Mouse (Mus musculus): ENCODE data around the gene Olfr424. TPM values are rescaled to one million over a fixed set of nuclear protein-coding genes. Genes with fewer than 3 reads are reported as not detected.

The Olfr424 gene
- polyA plus RNA-seq (2015; fragmentation: Nextera tagmentation; extraction: Ambion mirVana): not detected in 2 replicates

- H3K27me3 ChIP-seq (replicated peaks): no peaks in the 10 kb centered on the region
- no peak within 1 kb of the TSS for H3K27ac ChIP-seq
- H3K9ac ChIP-seq: no peak within 1 kb of the TSS
- H3K4me3 ChIP-seq: no peak within 1 kb of the TSS
- no peaks in the 10 kb centered on the region for H3K4me1 ChIP-seq
- no peaks in the 10 kb centered on the region for H3K36me3 ChIP-seq (replicated peaks)
- 72% methylated on average over 3 of the region's 3 CpGs for WGBS
- no peak for ATAC-seq (replicated peaks)
- no peaks in the 10 kb centered on the region for H3K9me3 ChIP-seq
- no peak within 1 kb of the TSS for H3K4me2 ChIP-seq
Measured at GRCm38 (mm10) chr1:174131217-174131616, at the start of gene Olfr424. TSS of gene Olfr424 (plus strand) at chr1:174131517.

- 91% methylated on average over 2 of the region's 2 CpGs for WGBS
- no peaks in the 10 kb centered on the region for H3K9me3 ChIP-seq
- H3K4me2 ChIP-seq: no peak within 1 kb of the TSS
- H3K36me3 ChIP-seq (replicated peaks): no peaks in the 10 kb centered on the region
- H3K27me3 ChIP-seq (replicated peaks): no peaks in the 10 kb centered on the region
- no peak for ATAC-seq (replicated peaks)
- H3K9ac ChIP-seq: no peak within 1 kb of the TSS
- H3K4me3 ChIP-seq: no peak within 1 kb of the TSS
- H3K27ac ChIP-seq: no peak within 1 kb of the TSS
- no peaks in the 10 kb centered on the region for H3K4me1 ChIP-seq
Measured at GRCm38 (mm10) chr1:174084031-174084430, 47.3 kb upstream of the Olfr424 start, which contains the start of gene Olfr429. TSS of gene Olfr429 (plus strand) at chr1:174084331.

GRCm38 (mm10) chr1:174096591-174096990, 34.7 kb upstream of the Olfr424 start, which contains the start of gene Olfr427:
TSS of gene Olfr427 (plus strand) at chr1:174096891.
- no peak within 1 kb of the TSS for H3K9ac ChIP-seq
- no peak within 1 kb of the TSS for H3K4me3 ChIP-seq
- H3K4me2 ChIP-seq: no peak within 1 kb of the TSS
- 88% methylated on average over 1 of the region's 1 CpGs for WGBS
- no peaks in the 10 kb centered on the region for H3K4me1 ChIP-seq
- no peaks in the 10 kb centered on the region for H3K36me3 ChIP-seq (replicated peaks)
- ATAC-seq (replicated peaks): no peak
- H3K27ac ChIP-seq: no peak within 1 kb of the TSS
- H3K27me3 ChIP-seq (replicated peaks): no peaks in the 10 kb centered on the region
- H3K9me3 ChIP-seq: no peaks in the 10 kb centered on the region

- H3K4me3 ChIP-seq: no peak overlapping the region
- H3K27ac ChIP-seq: no peak overlapping the region
- H3K36me3 ChIP-seq (replicated peaks): no peaks in the 10 kb centered on the region
- no peaks in the 10 kb centered on the region for H3K4me1 ChIP-seq
- H3K9ac ChIP-seq: no peak overlapping the region
- no peaks in the 10 kb centered on the region for H3K9me3 ChIP-seq
- ATAC-seq (replicated peaks): no peak
- no peaks in the 10 kb centered on the region for H3K27me3 ChIP-seq (replicated peaks)
- no peak overlapping the region for H3K4me2 ChIP-seq
- WGBS: 65% methylated on average over 2 of the region's 2 CpGs
Measured at GRCm38 (mm10) chr1:174103735-174104134, 27.6 kb upstream of the Olfr424 start.

- ATAC-seq (replicated peaks): no peak
- Histone ChIP-seq H3K27ac (no peak within 1 kb of the TSS), H3K9ac (no peak within 1 kb of the TSS), H3K36me3 (replicated peaks) (no peaks in the 10 kb centered on the region), H3K27me3 (replicated peaks) (no peaks in the 10 kb centered on the region), H3K4me2 (no peak within 1 kb of the TSS), H3K4me1 (no peaks in the 10 kb centered on the region), H3K9me3 (no peaks in the 10 kb centered on the region), H3K4me3 (no peak within 1 kb of the TSS)
- 54% methylated on average over 2 of the region's 2 CpGs for WGBS
Measured at GRCm38 (mm10) chr1:174121062-174121461, 10.3 kb upstream of the Olfr424 start, which contains the start of gene Olfr231. TSS of gene Olfr231 (minus strand) at chr1:174121162.

GRCm38 (mm10) chr1:174131999-174132398, 682 bp downstream of the Olfr424 start:
- no peak for ATAC-seq (replicated peaks)
- no peaks in the 10 kb centered on the region for H3K36me3 ChIP-seq (replicated peaks)

GRCm38 (mm10) chr1:174141384-174141783, 10.1 kb downstream of the Olfr424 start:
- Histone ChIP-seq H3K4me2 (no peak overlapping the region), H3K4me1 (no peaks in the 10 kb centered on the region), H3K27me3 (replicated peaks) (no peaks in the 10 kb centered on the region), H3K27ac (no peak overlapping the region), H3K9ac (no peak overlapping the region), H3K9me3 (no peaks in the 10 kb centered on the region), H3K4me3 (no peak overlapping the region), H3K36me3 (replicated peaks) (no peaks in the 10 kb centered on the region)
- no peak for ATAC-seq (replicated peaks)
- 75% methylated on average over 2 of the region's 2 CpGs for WGBS

More at GRCm38 (mm10) chr1:174131999-174132398, 682 bp downstream of the Olfr424 start:
- Histone ChIP-seq H3K9ac (no peak overlapping the region), H3K4me1 (no peaks in the 10 kb centered on the region), H3K4me3 (no peak overlapping the region), H3K9me3 (no peaks in the 10 kb centered on the region), H3K27ac (no peak overlapping the region), H3K27me3 (replicated peaks) (no peaks in the 10 kb centered on the region), H3K4me2 (no peak overlapping the region)
- 42% methylated on average over 3 of the region's 3 CpGs for WGBS

GRCm38 (mm10) chr1:174146696-174147095, 15.4 kb downstream of the Olfr424 start:
- no peaks in the 10 kb centered on the region for H3K27me3 ChIP-seq (replicated peaks)
- no peak overlapping the region for H3K4me2 ChIP-seq
- H3K9ac ChIP-seq: no peak overlapping the region
- WGBS: 77% methylated on average over 1 of the region's 1 CpGs
- H3K4me1 ChIP-seq: no peaks in the 10 kb centered on the region
- no peak overlapping the region for H3K4me3 ChIP-seq
- no peaks in the 10 kb centered on the region for H3K9me3 ChIP-seq
- no peak for ATAC-seq (replicated peaks)
- no peak overlapping the region for H3K27ac ChIP-seq
- H3K36me3 ChIP-seq (replicated peaks): no peaks in the 10 kb centered on the region

GRCm38 (mm10) chr1:174149289-174149688, 18.0 kb downstream of the Olfr424 start:
- WGBS: 76% methylated on average over 2 of the region's 2 CpGs
- H3K36me3 ChIP-seq (replicated peaks): no peaks in the 10 kb centered on the region
- H3K4me3 ChIP-seq: no peak overlapping the region

GRCm38 (mm10) chr1:174155333-174155732, 24.0 kb downstream of the Olfr424 start, which contains the start of gene Olfr420:
TSS of gene Olfr420 (plus strand) at chr1:174155633.
- 84% methylated on average over 1 of the region's 1 CpGs for WGBS
- Histone ChIP-seq H3K9me3 (no peaks in the 10 kb centered on the region), H3K4me3 (no peak within 1 kb of the TSS), H3K36me3 (replicated peaks) (no peaks in the 10 kb centered on the region), H3K27me3 (replicated peaks) (no peaks in the 10 kb centered on the region), H3K4me2 (no peak within 1 kb of the TSS), H3K27ac (no peak within 1 kb of the TSS), H3K9ac (no peak within 1 kb of the TSS), H3K4me1 (no peaks in the 10 kb centered on the region)
- no peak for ATAC-seq (replicated peaks)

More at GRCm38 (mm10) chr1:174149289-174149688, 18.0 kb downstream of the Olfr424 start:
- Histone ChIP-seq H3K4me2 (no peak overlapping the region), H3K9ac (no peak overlapping the region), H3K9me3 (no peaks in the 10 kb centered on the region), H3K4me1 (no peaks in the 10 kb centered on the region), H3K27ac (no peak overlapping the region), H3K27me3 (replicated peaks) (no peaks in the 10 kb centered on the region)
- no peak for ATAC-seq (replicated peaks)

- ATAC-seq (replicated peaks): no peak
- Histone ChIP-seq H3K4me2 (no peak overlapping the region), H3K4me1 (no peaks in the 10 kb centered on the region), H3K36me3 (replicated peaks) (no peaks in the 10 kb centered on the region), H3K9ac (no peak overlapping the region), H3K27ac (no peak overlapping the region), H3K4me3 (no peak overlapping the region), H3K27me3 (replicated peaks) (no peaks in the 10 kb centered on the region), H3K9me3 (no peaks in the 10 kb centered on the region)
- 90% methylated on average over 3 of the region's 3 CpGs for WGBS
Measured at GRCm38 (mm10) chr1:174157622-174158021, 26.3 kb downstream of the Olfr424 start.

- H3K4me2 ChIP-seq: no peak overlapping the region
- no peak overlapping the region for H3K27ac ChIP-seq
- 91% methylated on average over 1 of the region's 1 CpGs for WGBS
- no peak overlapping the region for H3K4me3 ChIP-seq
- H3K9me3 ChIP-seq: no peaks in the 10 kb centered on the region
- no peak for ATAC-seq (replicated peaks)
- no peaks in the 10 kb centered on the region for H3K36me3 ChIP-seq (replicated peaks)
- no peaks in the 10 kb centered on the region for H3K27me3 ChIP-seq (replicated peaks)
- no peak overlapping the region for H3K9ac ChIP-seq
- H3K4me1 ChIP-seq: no peaks in the 10 kb centered on the region
Measured at GRCm38 (mm10) chr1:174158512-174158911, 27.2 kb downstream of the Olfr424 start.

- no peaks in the 10 kb centered on the region for H3K4me1 ChIP-seq
- no peaks in the 10 kb centered on the region for H3K36me3 ChIP-seq (replicated peaks)
- no peak overlapping the region for H3K4me3 ChIP-seq
- no peak for ATAC-seq (replicated peaks)
- no peak overlapping the region for H3K4me2 ChIP-seq
- no peak overlapping the region for H3K9ac ChIP-seq
- H3K27ac ChIP-seq: no peak overlapping the region
- WGBS: 96% methylated on average over 10 of the region's 10 CpGs
- H3K27me3 ChIP-seq (replicated peaks): no peaks in the 10 kb centered on the region
- H3K9me3 ChIP-seq: no peaks in the 10 kb centered on the region
Measured at GRCm38 (mm10) chr1:174159095-174159494, 27.8 kb downstream of the Olfr424 start.

All from midbrain, embryonic 15.5 days (tissue).